Mouse (Mus musculus): ENCODE data around the gene Foxm1.

- TF ChIP-seq CHD2 (IDR thresholded peaks at IDR 0.05; ENCODE audit: low read depth, low read length) (no peak), MAFK (IDR thresholded peaks at IDR 0.05; ENCODE audit: insufficient read depth, low read depth, low read length) (no peak), ZNF384 (IDR thresholded peaks at IDR 0.05; ENCODE audit: low read depth, low read length) (no peak)
These were observed 48.3 kb downstream of the Foxm1 start for GRCm38 (mm10) chr6:128411115-128411514.
